Mouse (Mus musculus) liver (tissue): Measurements from ENCODE around the gene Bpi.

Experiments
- DNase-seq: peaks from one replicate; pipeline ENCODE4 v3.0.0-alpha.2; 2020; ENCODE audit warnings: mixed read lengths

Gene Bpi

GRCm38 (mm10) chr2:158243129-158243870, 14.6 kb upstream of the Bpi start:
- DNase-seq, result no peak

DNA sequence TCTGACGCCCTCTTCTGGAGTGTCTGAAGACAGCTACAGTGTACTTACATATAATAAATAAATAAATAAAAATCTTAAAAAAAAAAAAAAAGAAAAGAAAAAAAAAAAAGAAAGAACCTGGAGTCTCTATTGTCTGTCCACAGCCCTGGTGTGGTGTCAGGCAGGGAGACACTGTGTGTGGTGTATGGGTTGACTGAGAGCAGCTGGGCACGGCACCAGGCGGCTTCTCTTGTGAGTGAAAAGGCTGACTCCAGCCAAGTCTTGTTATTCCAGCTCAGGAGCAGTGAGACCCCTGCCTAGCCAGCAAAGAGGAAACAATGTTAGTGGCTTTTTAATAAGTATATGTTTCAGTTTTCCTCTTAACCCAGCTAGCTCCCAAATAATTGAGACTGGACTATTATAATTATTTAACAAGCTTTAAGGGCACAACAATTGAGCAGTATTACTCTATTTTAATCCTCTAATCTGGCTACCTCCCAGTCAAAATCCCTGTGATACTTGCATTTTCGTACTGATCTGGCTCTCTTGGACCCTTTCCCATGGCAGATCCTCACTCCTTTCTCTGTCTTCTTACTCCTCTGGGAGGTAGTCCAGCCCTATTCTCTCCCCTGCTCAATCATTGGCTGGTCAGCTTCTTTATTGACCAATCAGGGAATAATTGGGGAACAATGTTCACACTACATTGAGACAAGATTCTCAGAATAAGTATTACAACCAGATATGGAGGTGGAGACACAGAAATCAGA, 12.6 kb upstream of the Bpi start:
- DNase-seq, result no peak

- no peak for DNase-seq
Measured at GRCm38 (mm10) chr2:158247852-158248251, 10.0 kb upstream of the Bpi start.

GRCm38 (mm10) chr2:158248318-158248717, 9.6 kb upstream of the Bpi start:
- no peak for DNase-seq

- no peak for DNase-seq
Measured at GRCm38 (mm10) chr2:158250558-158250957, 7.3 kb upstream of the Bpi start.

- no peak for DNase-seq
Measured at GRCm38 (mm10) chr2:158253806-158254205, 4.1 kb upstream of the Bpi start.

GRCm38 (mm10) chr2:158256894-158257293, 1.0 kb upstream of the Bpi start:
- DNase-seq, result no peak

- DNase-seq, result peak; percentile 69
Measured at GRCm38 (mm10) chr2:158258781-158259180, 887 bp downstream of the Bpi start.

GRCm38 (mm10) chr2:158259498-158259897, 1.6 kb downstream of the Bpi start:
- DNase-seq, result no peak

DNA sequence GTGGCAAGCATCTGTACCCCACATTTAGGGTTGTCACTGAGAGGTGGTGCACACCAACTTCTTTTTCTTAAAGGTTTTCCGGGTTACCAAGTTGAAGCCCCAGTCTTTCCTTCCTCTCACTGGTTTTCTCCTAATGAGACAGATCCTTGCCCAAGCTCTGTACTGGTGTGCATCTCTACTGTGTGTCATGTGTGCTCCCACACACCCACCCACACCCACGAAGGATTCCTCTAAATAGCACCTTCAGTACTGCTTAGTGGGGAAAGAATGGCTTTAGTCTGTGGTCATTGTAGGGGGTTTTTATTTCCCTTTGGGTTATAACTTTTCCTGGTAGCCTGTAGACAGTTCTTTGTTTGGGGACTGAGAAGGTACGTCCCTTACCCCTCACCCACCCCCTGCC, 7.0 kb downstream of the Bpi start:
- DNase-seq, result no peak

GRCm38 (mm10) chr2:158270017-158270416, 12.1 kb downstream of the Bpi start:
- DNase-seq, result no peak

DNA sequence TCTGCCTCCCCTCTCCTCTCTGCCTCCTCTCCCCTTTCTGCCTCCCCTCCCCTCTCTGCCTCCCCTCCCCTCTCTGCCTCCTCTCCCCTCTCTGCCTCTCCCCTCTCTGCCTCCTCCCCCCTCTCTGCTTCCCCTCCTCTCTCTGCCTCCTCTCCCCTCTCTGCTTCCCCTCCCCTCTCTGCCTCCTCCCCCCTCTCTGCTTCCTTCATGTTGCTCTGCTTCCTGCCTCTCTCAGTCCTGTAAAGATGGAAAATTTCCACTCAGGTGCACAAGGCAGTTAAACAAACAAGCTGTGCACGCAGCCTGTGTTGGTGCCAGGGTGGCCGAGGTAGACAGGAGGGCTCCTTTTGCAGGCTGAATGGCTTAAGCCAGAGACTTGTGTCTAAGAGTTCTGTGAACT, 15.8 kb downstream of the Bpi start:
- DNase-seq, result no peak

GRCm38 (mm10) chr2:158275349-158275748, 17.5 kb downstream of the Bpi start:
- DNase-seq, result no peak

- DNase-seq, result no peak
Measured at GRCm38 (mm10) chr2:158275811-158276210, 17.9 kb downstream of the Bpi start.

DNA sequence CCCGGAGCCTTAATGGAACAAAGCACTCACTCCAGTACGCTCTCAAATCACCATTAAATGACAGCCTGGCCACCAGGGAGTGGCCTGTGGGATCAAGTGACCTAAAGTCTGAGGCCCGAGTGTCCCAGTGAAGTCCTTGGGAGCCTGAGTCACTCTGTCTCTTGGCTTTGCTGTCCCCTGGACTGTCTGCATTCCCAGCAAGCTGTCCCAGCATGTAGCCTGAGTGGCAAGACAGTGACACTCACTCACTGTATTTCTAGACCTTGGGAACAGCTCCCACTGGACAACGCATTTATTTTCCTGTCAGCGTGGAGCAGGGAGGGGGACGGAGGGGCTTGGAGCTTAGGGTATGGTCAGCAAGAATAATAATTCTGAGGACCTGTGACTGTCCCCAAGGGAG, 18.6 kb downstream of the Bpi start:
- no peak for DNase-seq

GRCm38 (mm10) chr2:158276878-158277277, 19.0 kb downstream of the Bpi start:
- DNase-seq, result no peak

DNA sequence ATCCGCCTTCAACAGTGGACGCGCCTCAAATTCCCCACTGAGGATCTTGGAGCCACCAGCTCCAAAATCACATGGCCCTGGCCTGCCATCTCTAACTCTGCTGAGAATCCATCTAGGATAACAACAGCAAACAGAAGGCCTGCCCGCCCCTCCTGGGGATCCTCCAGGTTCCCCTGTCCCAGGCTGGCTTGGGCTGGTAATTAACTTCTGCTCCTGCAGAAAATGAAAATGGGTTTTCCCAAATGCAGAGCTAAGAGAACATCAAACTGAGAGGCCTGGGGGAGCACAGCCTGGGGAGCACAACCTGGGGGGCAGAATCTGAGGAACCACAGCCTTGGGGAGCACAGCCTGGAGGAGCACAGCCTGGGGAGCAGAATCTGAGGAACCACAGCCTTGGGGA, 21.8 kb downstream of the Bpi start:
- no peak for DNase-seq

DNA sequence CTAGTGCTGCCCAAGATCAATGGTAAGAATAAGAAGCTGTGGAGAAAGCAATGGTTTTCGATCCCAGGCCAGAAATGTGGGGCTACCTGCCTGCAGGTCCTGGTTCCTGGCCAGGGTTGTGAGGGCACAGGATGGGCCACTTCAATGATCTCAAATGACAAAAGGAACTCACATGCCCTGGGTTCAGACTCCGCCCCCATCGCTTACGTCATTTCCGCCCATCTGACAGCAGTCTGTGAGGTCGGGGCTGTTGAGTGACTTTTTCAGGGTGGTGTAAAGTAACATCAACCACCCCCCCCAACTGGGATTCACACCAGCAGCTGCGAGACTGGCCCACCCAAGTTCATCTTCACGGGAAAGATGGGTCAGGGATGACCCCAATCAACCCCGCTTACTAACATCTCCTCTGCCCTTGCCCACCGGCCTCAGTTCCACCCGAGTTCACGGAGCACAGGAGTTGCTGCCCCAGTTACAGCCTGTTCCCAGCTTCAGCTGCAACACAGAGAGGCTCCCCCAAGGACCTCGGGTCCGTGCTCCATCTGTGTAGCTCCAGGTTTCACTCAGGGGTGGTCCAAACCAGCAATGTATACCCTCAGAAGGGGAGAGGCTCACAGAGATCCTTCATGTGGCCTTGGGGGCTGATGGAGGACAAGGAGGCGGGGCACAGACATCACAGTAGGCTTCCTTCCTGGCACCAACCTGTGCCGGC, 23.8 kb downstream of the Bpi start:
- no peak for DNase-seq

DNA sequence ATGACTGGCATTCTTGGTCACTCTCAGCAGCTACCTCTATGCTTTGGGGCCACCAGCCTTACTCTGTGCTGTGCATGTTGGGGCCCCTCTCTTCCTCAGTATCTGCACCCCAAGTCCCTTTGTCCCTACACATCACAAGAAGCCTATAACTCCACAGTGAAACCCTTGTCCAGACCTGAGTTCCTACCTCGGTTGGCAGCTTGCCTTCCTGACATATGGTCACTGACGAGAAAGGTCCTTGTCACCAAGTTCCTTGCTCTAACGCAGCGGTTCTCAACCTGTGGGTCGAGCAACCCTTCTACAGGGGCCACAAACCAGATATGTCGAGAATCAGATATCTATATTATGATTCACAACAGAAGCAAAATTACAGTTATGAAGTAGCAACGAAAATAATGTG, 25.2 kb downstream of the Bpi start:
- no peak for DNase-seq

- DNase-seq, result no peak
Measured at GRCm38 (mm10) chr2:158283771-158284170, 25.9 kb downstream of the Bpi start.

DNA sequence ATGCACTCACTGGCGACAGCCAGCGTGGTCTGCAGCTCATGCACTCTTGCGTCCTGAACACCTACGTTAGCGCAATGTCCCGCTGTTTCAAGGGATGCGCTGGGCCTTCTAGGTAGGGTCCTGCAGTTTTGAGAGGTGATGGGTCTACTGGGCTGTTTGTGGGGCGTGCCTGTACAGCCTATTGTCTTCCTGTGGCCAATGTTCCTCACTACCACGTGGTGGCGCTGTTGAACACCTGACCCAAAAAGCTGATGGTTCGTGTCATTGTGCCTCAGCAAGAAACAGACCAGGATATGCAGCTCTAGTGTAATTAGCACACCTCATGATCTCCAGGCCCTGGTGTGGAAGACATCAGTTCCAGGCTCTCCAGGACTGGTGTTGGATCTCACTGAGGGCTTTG, 26.7 kb downstream of the Bpi start:
- peak; percentile 56 for DNase-seq

DNA sequence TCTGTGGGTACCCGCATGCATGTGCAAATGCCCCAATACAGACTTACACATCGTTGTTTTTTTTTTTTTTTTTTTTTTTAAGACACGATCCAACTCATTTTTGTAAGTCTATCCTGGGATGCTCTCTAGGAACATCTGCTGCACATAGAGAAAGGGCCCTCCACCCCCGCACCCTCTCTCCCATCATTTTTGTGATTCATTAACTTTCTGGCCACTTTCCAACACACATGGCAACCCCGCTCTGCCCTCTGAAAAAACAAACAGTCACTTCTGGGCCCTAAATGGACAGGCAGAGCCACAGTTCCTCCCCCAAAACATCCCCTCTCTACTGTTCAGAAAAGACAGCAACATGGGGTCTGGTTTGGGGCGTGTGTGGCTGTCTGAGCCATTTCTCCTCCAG, 27.8 kb downstream of the Bpi start:
- peak; percentile 24 for DNase-seq

DNA sequence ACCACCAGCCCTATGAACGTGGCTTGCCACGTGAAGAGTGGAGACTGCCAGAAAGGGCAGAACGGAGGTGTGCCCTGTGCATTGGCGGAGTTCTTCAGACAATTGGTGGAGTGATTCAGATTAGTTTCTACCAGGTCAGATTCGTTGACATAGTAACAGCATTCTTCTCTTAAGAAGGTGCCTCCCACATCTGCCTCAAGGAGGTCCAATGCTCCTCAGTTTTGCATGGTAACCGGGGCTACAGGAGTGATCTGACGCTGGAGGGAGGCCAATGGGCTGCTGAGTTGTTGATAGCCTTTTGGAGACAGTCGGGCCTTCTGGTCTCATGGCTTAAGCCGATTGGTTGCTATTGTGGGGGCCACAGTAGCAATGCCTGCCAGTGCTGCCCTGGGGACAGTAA, 37.8 kb downstream of the Bpi start:
- no peak for DNase-seq

DNA sequence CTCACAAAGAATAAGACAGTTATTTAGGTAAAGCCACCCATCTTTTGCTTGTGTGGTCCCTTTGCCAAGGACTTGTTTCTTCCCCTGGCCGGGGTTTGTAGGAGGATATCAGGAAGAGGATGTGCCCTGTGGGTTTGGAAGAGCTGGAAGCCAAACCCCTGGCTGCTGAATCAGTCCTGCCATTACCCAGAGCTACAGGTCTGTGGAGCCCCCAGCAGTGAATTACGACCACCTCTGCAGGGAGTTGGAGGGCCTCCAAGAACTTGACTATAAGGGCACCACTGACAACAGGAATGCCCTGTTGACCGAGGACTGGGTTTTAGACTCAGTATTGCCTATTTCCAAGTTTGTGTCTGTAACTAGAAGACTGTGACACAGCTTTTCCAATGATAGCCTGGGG, 41.3 kb downstream of the Bpi start:
- DNase-seq, result no peak
